Mouse (Mus musculus) frontal cortex, postnatal 14 days (tissue): ENCODE measurements at regions not wholly inside any gene's neighbourhood (a gene's known extent, or its start where the extent isn't known, plus 50 kb on each side); places are given as distances from the start of the nearest gene placed in this dataset.
A peak's percentile ranks its signal among the peaks of the same experiment; 100 is the strongest.
"Not testable (repeated sequence)": the region's sequence is repeated elsewhere in the genome, so short reads cannot be mapped to it uniquely, and the experiment has no call there.

Experiments
- DNase-seq, 2 experiments: peaks; one replicate each; pipeline ENCODE4 v3.0.0; 2022; ENCODE audit warnings: low spot score in 2 of 2

- DNase-seq: not testable (repeated sequence)
These were observed 185.9 kb upstream of the Ube2e2 start for GRCm38 (mm10) chr14:19080001-19080400.

DNA sequence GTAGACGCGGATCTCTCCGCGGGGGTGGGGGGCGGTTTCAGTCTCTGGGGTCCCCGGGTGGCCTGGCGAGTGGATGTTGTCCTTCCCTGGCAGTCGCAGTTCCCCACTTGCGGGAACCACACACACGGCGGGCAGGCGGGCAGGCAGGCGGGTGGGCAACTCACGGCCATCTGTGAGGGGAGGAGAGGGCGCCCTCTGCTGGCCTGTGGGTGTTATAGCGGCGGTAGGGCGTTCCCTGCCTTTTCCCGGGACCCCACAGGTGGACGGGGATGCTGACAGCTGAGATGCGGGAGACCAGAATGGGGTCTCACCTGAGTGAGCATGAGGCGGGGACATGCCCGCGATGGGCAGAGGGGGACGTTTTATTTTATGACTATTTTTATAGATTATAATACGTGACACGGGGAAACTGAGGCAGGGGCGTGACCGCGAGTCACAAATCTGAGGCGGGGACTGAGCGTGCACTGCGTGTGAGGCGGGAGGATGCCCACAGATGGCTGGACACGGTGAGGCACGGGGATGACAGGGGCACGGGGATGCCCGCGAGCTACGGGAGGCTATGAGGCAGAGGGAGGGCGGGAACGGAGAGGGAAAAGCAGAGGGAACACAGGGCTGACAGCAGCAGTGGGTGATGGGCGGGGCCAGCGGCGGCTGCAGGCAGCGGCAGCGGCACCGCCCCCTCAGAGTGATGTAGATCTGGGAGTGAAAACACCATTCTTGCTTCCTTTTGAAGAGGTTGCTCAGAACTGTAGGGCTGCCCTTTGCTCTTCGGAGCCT, 148.1 kb upstream of the Ube2e2 start:
- peak in 1 of 2 experiments; percentile 52 for DNase-seq

DNA sequence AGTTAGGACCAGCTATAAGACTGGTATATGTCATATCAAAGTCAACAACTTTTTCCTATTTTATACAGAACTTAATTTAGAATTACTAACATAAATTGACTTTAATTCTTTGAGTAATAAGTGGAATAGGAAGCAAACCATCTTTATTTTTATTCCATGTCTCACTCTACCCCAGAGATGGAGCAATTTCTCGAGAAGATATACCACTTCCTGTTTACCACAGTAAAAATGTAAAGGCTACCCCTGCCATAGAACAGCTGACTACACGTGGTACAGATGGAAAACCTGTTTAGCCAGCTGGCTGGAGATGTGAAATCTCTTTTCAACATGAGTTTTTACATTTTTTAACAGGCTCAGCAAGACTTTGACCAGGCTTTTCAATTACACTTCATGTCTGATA, 126.0 kb upstream of the Ube2e2 start:
- no peak for DNase-seq

- DNase-seq: no peak
These were observed 121.3 kb upstream of the Ube2e2 start for GRCm38 (mm10) chr14:19015406-19015805.

DNA sequence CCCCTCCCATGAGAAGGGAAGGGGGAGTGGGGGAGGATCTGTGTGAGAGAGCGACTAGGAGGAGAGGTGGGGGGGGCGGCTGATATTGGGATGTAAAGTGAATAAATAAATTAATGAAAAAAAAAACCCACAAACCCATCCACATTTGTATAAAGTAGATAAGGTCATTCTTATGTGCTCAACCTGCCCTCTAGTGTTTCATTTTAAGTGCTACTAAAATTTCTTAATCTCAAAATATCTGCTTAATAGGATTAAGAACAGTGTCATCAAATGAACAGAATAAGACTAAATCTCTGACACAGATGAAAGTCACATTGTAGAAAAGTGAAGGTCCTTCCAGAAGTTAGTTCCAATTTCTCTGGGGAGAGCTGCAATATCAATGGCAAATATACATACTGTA, 119.5 kb upstream of the Ube2e2 start:
- not testable (repeated sequence) for DNase-seq

GRCm38 (mm10) chr14:18983901-18984300, 89.8 kb upstream of the Ube2e2 start:
- DNase-seq: no peak

GRCm38 (mm10) chr14:18963864-18964263, 69.8 kb upstream of the Ube2e2 start:
- no peak for DNase-seq

DNA sequence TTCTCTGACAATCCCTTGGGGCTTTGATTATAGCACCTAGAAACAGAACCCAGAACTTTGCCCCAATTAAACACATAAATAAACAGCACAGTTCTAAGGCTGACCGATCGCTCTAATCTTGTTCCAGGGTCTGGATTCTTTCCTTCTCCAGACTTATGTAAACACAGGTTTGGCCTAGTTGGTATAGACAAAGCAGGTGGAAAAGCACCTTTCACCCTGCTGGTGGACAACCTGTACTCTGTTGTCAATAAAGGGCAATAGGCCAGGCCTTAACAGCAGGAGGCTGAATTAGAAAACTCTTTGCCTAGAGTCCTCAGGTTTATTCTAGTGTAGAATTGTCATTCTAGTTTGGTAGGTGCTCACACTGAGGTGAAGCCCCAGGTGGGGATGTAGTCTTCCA, 69.2 kb upstream of the Ube2e2 start:
- no peak for DNase-seq
